Mouse (Mus musculus): ENCODE results near the gene Eps8l3. TPM values are rescaled to one million over a fixed set of nuclear protein-coding genes. Genes with fewer than 3 reads are reported as not detected.
A peak's percentile ranks its signal among the peaks of the same experiment; 100 is the strongest.

Gene Eps8l3
- polyA plus RNA-seq, 1 experiment = not detected

DNA sequence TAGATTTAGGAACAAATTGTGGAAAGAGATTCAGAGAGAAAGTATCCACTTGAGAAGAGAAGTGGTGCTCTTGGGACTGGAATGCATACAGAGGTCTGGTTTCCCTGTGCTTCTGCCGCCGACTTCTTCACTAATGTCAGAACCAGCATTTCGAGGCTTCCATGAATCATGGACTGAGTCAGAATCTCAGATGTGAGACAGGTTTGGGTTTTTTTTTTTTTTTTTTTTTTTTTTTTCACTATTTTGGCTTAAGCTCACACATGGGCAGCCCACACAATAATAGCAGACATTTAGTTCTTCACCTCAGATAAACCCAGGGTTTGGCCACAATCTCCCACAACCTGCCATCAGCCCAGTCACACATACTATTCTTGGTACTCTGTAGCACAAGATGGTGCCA lies 58.2 kb downstream of the Eps8l3 start:
- no peak overlapping the region for H3K27ac ChIP-seq (ENCODE audit: insufficient read depth, low read depth, low read length)
- TF ChIP-seq POLR2A (IDR thresholded peaks at IDR 0.05; ENCODE audit: borderline replicate concordance, low read depth, low read length) = no peak
- TF ChIP-seq CTCF (IDR thresholded peaks at IDR 0.05; ENCODE audit: low read depth, low read length) = no peak
- H3K4me3 ChIP-seq (ENCODE audit: insufficient read depth, low read length) = no peak overlapping the region
- H3K4me1 ChIP-seq (ENCODE audit: control insufficient read depth, insufficient read depth, low read length) = peaks cover 14% of the 10 kb centered on the region

DNA sequence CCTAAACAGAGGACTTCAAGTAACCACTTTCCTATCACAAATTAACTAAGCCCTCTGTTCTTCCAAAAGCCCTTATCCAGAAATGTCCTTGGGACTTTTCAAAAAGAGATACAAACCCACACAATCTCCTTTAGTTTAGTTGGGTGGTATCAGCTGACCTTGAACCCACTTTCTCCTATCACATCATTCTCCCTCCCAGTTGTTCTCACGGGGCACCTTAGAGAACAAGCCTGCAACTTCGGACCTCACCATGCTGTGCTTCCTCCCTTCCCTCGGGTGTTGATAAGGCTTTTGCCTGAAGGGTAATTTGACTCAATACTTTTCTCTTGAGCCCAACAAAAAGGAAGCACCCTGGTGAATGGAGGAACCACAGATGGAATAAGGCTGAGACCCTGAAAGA lies 58.9 kb downstream of the Eps8l3 start:
- Histone ChIP-seq H3K4me3 (ENCODE audit: insufficient read depth, low read length) (no peak overlapping the region), H3K4me1 (ENCODE audit: control insufficient read depth, insufficient read depth, low read length) (peaks cover 16% of the 10 kb centered on the region), H3K27ac (ENCODE audit: insufficient read depth, low read depth, low read length) (no peak overlapping the region)
- TF ChIP-seq CTCF (IDR thresholded peaks at IDR 0.05; ENCODE audit: low read depth, low read length) (no peak), POLR2A (IDR thresholded peaks at IDR 0.05; ENCODE audit: borderline replicate concordance, low read depth, low read length) (no peak)

DNA sequence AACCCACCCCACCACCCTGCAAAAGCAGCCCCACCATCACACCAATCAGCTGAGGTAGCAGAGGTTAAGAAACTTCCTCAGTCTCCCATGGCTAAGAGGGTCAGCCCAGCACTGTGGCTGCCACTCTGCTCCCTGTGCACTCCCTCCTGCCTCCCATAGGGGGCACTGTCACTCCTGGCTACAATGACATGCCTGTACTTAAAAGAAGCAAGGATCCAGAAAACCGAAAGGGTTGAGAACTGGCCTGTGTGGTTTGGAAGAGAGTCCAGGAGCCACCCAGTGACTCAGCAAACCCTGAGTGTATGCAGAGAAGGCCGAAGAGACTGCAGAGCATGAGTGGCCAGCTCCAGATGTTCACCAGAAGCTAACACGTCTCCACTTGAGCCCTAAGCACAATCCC lies 62.4 kb downstream of the Eps8l3 start:
- Histone ChIP-seq H3K27ac (ENCODE audit: insufficient read depth, low read depth, low read length) (peak overlapping the region; percentile 57), H3K4me1 (ENCODE audit: control insufficient read depth, insufficient read depth, low read length) (peaks cover 16% of the 10 kb centered on the region), H3K4me3 (ENCODE audit: insufficient read depth, low read length) (no peak overlapping the region)
- TF ChIP-seq POLR2A (IDR thresholded peaks at IDR 0.05; ENCODE audit: borderline replicate concordance, low read depth, low read length) (no peak), CTCF (IDR thresholded peaks at IDR 0.05; ENCODE audit: low read depth, low read length) (peak; percentile 76)

DNA sequence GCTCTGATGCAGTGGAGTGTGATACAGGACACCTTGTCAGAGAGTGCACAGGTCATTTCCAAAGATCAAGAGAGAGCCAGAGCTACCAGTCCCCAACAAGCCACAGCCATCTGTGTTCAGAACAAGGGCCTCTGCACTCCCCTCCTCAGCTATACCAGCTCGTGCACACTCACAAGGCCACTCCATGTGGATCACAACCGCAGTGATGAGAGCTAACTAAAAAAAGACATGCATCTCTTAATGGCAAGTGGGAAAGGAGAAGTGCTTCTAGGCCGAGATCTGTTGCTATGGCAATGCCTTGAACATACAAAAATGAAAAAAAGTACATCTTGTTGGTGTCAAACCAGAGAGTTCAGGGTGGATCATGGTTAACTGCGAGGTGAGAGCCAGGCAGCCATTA lies 62.8 kb downstream of the Eps8l3 start:
- Histone ChIP-seq H3K4me1 (ENCODE audit: control insufficient read depth, insufficient read depth, low read length) (peaks cover 16% of the 10 kb centered on the region), H3K4me3 (ENCODE audit: insufficient read depth, low read length) (no peak overlapping the region), H3K27ac (ENCODE audit: insufficient read depth, low read depth, low read length) (peak overlapping the region; percentile 57)
- TF ChIP-seq CTCF (IDR thresholded peaks at IDR 0.05; ENCODE audit: low read depth, low read length) (no peak), POLR2A (IDR thresholded peaks at IDR 0.05; ENCODE audit: borderline replicate concordance, low read depth, low read length) (no peak)

DNA sequence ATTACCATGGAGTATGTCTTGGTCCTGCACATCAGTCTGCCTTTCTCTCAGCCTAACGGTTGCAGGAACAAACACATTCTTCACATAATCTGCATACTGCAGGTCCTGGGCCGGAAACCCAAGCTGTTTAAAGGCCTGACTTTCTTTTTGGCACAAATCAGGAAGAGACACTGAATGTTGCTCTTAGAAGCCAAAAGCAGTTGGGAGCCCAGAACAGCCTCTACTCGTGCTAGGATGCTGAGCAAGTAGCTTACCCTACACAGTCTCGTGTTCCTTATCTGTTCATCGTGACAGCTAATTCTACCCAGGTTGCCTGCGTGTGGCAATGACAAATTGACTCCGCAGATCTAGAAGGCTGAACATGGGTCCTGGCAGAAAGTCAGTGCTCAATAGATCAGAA lies 63.5 kb downstream of the Eps8l3 start:
- H3K27ac ChIP-seq (ENCODE audit: insufficient read depth, low read depth, low read length) = no peak overlapping the region
- H3K4me3 ChIP-seq (ENCODE audit: insufficient read depth, low read length) = no peak overlapping the region
- H3K4me1 ChIP-seq (ENCODE audit: control insufficient read depth, insufficient read depth, low read length) = peaks cover 16% of the 10 kb centered on the region
- no peak for TF ChIP-seq POLR2A (IDR thresholded peaks at IDR 0.05; ENCODE audit: borderline replicate concordance, low read depth, low read length)
- TF ChIP-seq CTCF (IDR thresholded peaks at IDR 0.05; ENCODE audit: low read depth, low read length) = no peak

DNA sequence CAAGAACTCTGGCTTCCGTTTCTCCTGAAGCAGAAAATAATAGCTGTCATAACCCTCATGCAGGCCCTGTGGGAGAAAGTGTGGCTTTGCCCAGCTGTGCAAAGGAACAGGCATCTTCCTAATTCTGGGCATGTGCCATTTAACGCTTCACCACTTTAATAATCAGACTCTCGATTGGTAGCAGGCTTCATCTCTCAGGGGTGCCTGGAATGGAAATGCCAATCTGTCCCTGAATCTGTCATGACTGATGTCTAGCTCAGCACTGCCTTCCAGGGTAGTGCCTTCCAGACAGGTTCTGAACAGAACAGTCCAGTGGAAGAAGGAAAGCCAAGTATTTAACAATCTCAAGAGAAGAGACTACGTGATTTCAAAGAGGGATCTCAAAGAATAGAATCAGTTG lies 64.2 kb downstream of the Eps8l3 start:
- Histone ChIP-seq H3K27ac (ENCODE audit: insufficient read depth, low read depth, low read length) (no peak overlapping the region), H3K4me1 (ENCODE audit: control insufficient read depth, insufficient read depth, low read length) (peaks cover 16% of the 10 kb centered on the region), H3K4me3 (ENCODE audit: insufficient read depth, low read length) (no peak overlapping the region)
- TF ChIP-seq POLR2A (IDR thresholded peaks at IDR 0.05; ENCODE audit: borderline replicate concordance, low read depth, low read length) (no peak), CTCF (IDR thresholded peaks at IDR 0.05; ENCODE audit: low read depth, low read length) (no peak)

Other genes starting within 250 kb of the Eps8l3 start
- gene Gm10961, start 245.9 kb upstream of the Eps8l3 start, polyA plus RNA-seq (2012; ENCODE audit: insufficient read depth, insufficient read length, missing spikeins) = not detected in 2 replicates
- 16.8 and 17.7 TPM in 2 replicates for gene Strip1, start 245.5 kb upstream of the Eps8l3 start, polyA plus RNA-seq (2012; ENCODE audit: insufficient read depth, insufficient read length, missing spikeins)
- 87.4 and 97.2 TPM in 2 replicates for gene Ahcyl1, start 180.7 kb upstream of the Eps8l3 start, polyA plus RNA-seq (2012; ENCODE audit: insufficient read depth, insufficient read length, missing spikeins)
- 6.3 and 7.6 TPM in 2 replicates for gene Csf1, start 116.8 kb upstream of the Eps8l3 start, polyA plus RNA-seq (2012; ENCODE audit: insufficient read depth, insufficient read length, missing spikeins)
- gene Gstm5, start 18.6 kb downstream of the Eps8l3 start, polyA plus RNA-seq (2012; ENCODE audit: insufficient read depth, insufficient read length, missing spikeins) = 19.6 and 24.6 TPM in 2 replicates
- gene Gstm7, start 54.6 kb downstream of the Eps8l3 start, polyA plus RNA-seq (2012; ENCODE audit: insufficient read depth, insufficient read length, missing spikeins) = 1.8 TPM in 1 of 2 replicates, not detected in the other
- gene Gstm6, start 66.5 kb downstream of the Eps8l3 start, polyA plus RNA-seq (2012; ENCODE audit: insufficient read depth, insufficient read length, missing spikeins) = not detected in 2 replicates
- gene Gstm3, start 92.1 kb downstream of the Eps8l3 start, polyA plus RNA-seq (2012; ENCODE audit: insufficient read depth, insufficient read length, missing spikeins) = not detected in 2 replicates
- 4.5 and 4.7 TPM in 2 replicates for gene Gstm2, start 109.2 kb downstream of the Eps8l3 start, polyA plus RNA-seq (2012; ENCODE audit: insufficient read depth, insufficient read length, missing spikeins)
- 313 and 329 TPM in 2 replicates for gene Gstm1, start 140.7 kb downstream of the Eps8l3 start, polyA plus RNA-seq (2012; ENCODE audit: insufficient read depth, insufficient read length, missing spikeins)
- gene Gstm4, start 167.7 kb downstream of the Eps8l3 start, polyA plus RNA-seq (2012; ENCODE audit: insufficient read depth, insufficient read length, missing spikeins) = 10.1 and 10.7 TPM in 2 replicates
- gene Ampd2, start 209.4 kb downstream of the Eps8l3 start, polyA plus RNA-seq (2012; ENCODE audit: insufficient read depth, insufficient read length, missing spikeins) = 22.4 and 23.8 TPM in 2 replicates
- not detected in 2 replicates for gene Gnat2, start 215.6 kb downstream of the Eps8l3 start, polyA plus RNA-seq (2012; ENCODE audit: insufficient read depth, insufficient read length, missing spikeins)

All from bone marrow macrophage, adult 2 months (primary cell).